Mouse (Mus musculus) neural tube, embryonic 14.5 days (tissue): ENCODE measurements around the gene Drosha. TPM values are rescaled to one million over a fixed set of nuclear protein-coding genes. Genes with fewer than 3 reads are reported as not detected.

ENCODE experiments used
- ATAC-seq: fragments of 200-750 bp; cut with Nextera tagmentation; 2 replicates; pipeline ENCODE4 v1.8.0; 2017; ENCODE audit warnings: low read depth, mild to moderate bottlenecking, moderate TSS enrichment, moderate library complexity
- H3K27ac ChIP-seq: fragments of 300-500 bp; sonication (generic); 2 replicates; pipeline ENCODE4 v1.5.1; 2014; ENCODE audit warnings: low read depth, mild to moderate bottlenecking, control low read depth, low read length, moderate library complexity, mixed read lengths
- H3K27me3 ChIP-seq: fragments of 300-500 bp; sonication (generic); 2 replicates; pipeline ENCODE4 v1.6.1; 2014; ENCODE audit warnings: low read length; ENCODE audit not compliant: control insufficient read depth, insufficient read depth
- H3K36me3 ChIP-seq: fragments of 300-500 bp; sonication (generic); 2 replicates; pipeline ENCODE4 v1.6.1; 2014; ENCODE audit warnings: low read length, mixed read lengths; ENCODE audit not compliant: control insufficient read depth, insufficient read depth
- H3K4me1 ChIP-seq: fragments of 300-500 bp; sonication (generic); 2 replicates; pipeline ENCODE4 v1.6.1; 2014; ENCODE audit warnings: low read length; ENCODE audit not compliant: control insufficient read depth, insufficient read depth
- H3K4me2 ChIP-seq: fragments of 300-500 bp; sonication (generic); 2 replicates; pipeline ENCODE4 v1.6.1; 2014; ENCODE audit warnings: mild to moderate bottlenecking, low read depth, low read length, control low read depth
- H3K4me3 ChIP-seq: fragments of 300-500 bp; sonication (generic); 2 replicates; pipeline ENCODE4 v1.5.1; 2014; ENCODE audit warnings: low read depth, low read length, control low read depth, mixed read lengths
- H3K9ac ChIP-seq: fragments of 300-500 bp; sonication (generic); replicated peaks from 2 replicates; pipeline ENCODE4 v1.6.1; 2014; ENCODE audit warnings: low read depth, mild to moderate bottlenecking, control low read depth, low read length, mixed read lengths
- H3K9me3 ChIP-seq: fragments of 300-500 bp; sonication (generic); 2 replicates; pipeline ENCODE4 v1.6.1; 2016; ENCODE audit warnings: low read length; ENCODE audit not compliant: control insufficient read depth
- WGBS: fragments of 180-500 bp; shearing (Covaris S2); extraction: QIAGEN DNeasy Blood & Tissue Kit; methylation state at CpG from one replicate; pipeline ENCODE4 v1.1.7; 2014; 5-methylcytosine and 5-hydroxymethylcytosine counted together
- microRNA-seq: library from miRNA; unstranded; fragments of <30 nt; microRNA quantifications from one replicate; pipeline ENCODE4, GENCODE M21; 2016
- polyA plus RNA-seq: library from polyadenylated mRNA; unstranded; fragments of >200 nt; fragmentation: Nextera tagmentation; extraction: Ambion mirVana; gene quantifications from 2 replicates; pipeline ENCODE4 v1.2.1, GENCODE M21; 2014

Drosha gene
- polyA plus RNA-seq, 1 experiment from 2014 or later: 55.8 TPM

DNA sequence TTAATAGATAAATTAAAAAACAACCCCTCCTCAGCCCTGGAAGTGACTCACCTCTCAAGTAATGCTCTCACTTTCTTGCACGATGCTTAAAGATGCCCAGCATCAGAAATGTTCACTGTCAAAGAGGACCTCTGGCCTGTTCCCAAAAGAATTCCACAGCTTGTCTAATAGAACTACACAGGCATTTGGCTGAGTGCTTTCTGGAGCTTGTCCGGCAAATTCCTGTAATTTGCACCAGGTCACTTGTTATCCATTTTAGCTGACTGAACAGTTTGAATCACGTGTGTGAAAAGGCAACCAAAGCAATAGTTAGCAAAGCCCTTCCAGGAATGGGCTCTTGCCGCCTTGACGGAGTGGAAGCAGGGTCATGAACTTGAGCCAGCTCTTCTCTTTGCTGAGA, 140.6 kb downstream of the Drosha start:
- Histone ChIP-seq H3K4me3 (no peak overlapping the region), H3K4me2 (no peak overlapping the region), H3K36me3 (no peaks in the 10 kb centered on the region), H3K9me3 (no peaks in the 10 kb centered on the region), H3K9ac (no peak overlapping the region), H3K4me1 (no peaks in the 10 kb centered on the region), H3K27me3 (no peaks in the 10 kb centered on the region), H3K27ac (no peak overlapping the region)
- ATAC-seq: no peak
- WGBS: 82% methylated on average over 5 of the region's 5 CpGs

DNA sequence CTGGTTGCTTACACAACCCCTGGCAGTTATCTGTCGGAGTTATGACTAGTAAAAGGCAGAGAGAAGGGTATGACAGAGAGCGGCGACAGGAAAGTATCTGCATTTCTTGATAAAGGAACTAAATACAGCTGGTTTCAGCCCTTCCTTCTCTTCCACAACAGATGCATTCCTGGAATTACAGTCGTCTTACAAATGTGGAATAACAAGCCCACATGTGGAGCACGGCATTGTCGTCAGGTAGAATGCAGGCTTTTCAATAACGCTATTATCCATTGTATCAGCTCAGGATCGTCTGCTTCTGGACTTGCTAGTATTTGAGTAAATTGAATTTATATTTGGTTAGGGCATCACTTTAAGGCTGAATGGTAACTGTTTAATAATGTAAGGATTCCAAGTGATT, 144.2 kb downstream of the Drosha start:
- 80% methylated on average over 8 of the region's 8 CpGs for WGBS
- ATAC-seq: no peak
- no peaks in the 10 kb centered on the region for H3K4me1 ChIP-seq

DNA sequence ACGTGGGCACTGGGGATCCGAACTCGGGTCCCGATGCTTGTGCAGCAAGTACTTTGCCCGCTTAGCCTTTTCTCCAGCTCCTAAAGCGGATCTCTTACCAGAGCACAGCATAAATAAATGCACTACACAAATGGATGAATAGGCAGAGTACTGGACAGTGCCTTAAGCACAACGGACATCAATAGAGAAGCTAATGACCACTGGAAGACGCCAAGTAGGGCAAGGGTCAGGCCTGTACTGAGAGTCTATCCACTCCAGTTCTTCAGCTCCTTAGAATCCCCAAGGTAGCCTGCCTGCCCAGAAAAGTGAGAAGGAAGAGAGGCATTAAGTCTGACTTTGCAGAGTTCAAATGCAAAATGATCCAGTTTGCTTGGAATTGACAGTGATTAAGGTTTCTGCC, 147.8 kb downstream of the Drosha start:
- ATAC-seq: no peak
- Histone ChIP-seq H3K27me3 (no peaks in the 10 kb centered on the region), H3K9ac (no peak overlapping the region), H3K36me3 (no peaks in the 10 kb centered on the region), H3K9me3 (no peaks in the 10 kb centered on the region), H3K4me1 (no peaks in the 10 kb centered on the region), H3K4me2 (no peak overlapping the region), H3K27ac (no peak overlapping the region), H3K4me3 (no peak overlapping the region)
- 87% methylated on average over 8 of the region's 8 CpGs for WGBS

More for the DNA sequence above, 144.2 kb downstream of the Drosha start:
- Histone ChIP-seq H3K9ac (no peak overlapping the region), H3K9me3 (no peaks in the 10 kb centered on the region), H3K4me3 (no peak overlapping the region), H3K27me3 (no peaks in the 10 kb centered on the region), H3K36me3 (no peaks in the 10 kb centered on the region), H3K4me2 (no peak overlapping the region), H3K27ac (no peak overlapping the region)

Small RNA genes lying within 50 kb of the gene (microRNA-seq; reads per million reads assigned to microRNA genes)
- gene Gm47288: not detected

Other genes with a start within 250 kb of the Drosha start
- 12.0 and 16.6 TPM in 2 replicates for gene Pdzd2, start 84.9 kb upstream of the Drosha start, polyA plus RNA-seq
- gene 6030458C11Rik, start 166 bp upstream of the Drosha start, polyA plus RNA-seq: 37.5 and 39.4 TPM in 2 replicates